Mouse (Mus musculus): Measurements from ENCODE around the gene Zan.
A peak's percentile ranks its signal among the peaks of the same experiment; 100 is the strongest.

Gene Zan

GRCm38 (mm10) chr5:137476964-137477363, at the start of gene Zan:
TSS of gene Zan (minus strand) at chr5:137477064.
- no peak for DNase-seq (ENCODE audit: low read depth in 2 of 2, low spot score in 2 of 2)

GRCm38 (mm10) chr5:137526192-137526936, 49.5 kb upstream of the Zan start:
- DNase-seq (ENCODE audit: low read depth in 2 of 2, low spot score in 2 of 2) = no peak

GRCm38 (mm10) chr5:137525511-137525910, 48.6 kb upstream of the Zan start:
- DNase-seq (ENCODE audit: low read depth in 2 of 2, low spot score in 2 of 2) = no peak

- DNase-seq (ENCODE audit: low read depth in 2 of 2, low spot score in 2 of 2) = no peak
Observed at GRCm38 (mm10) chr5:137524671-137525070, 47.8 kb upstream of the Zan start.

GRCm38 (mm10) chr5:137524251-137524515, 47.3 kb upstream of the Zan start:
- no peak for DNase-seq (ENCODE audit: low read depth in 2 of 2, low spot score in 2 of 2)

- DNase-seq (ENCODE audit: low read depth in 2 of 2, low spot score in 2 of 2) = no peak
Observed at GRCm38 (mm10) chr5:137523396-137524250, 46.8 kb upstream of the Zan start.

GRCm38 (mm10) chr5:137522711-137523110, 45.8 kb upstream of the Zan start:
- DNase-seq (ENCODE audit: low read depth in 2 of 2, low spot score in 2 of 2) = no peak

GRCm38 (mm10) chr5:137521861-137522260, 45.0 kb upstream of the Zan start:
- no peak for DNase-seq (ENCODE audit: low read depth in 2 of 2, low spot score in 2 of 2)

GRCm38 (mm10) chr5:137519691-137520550, 43.1 kb upstream of the Zan start:
- DNase-seq (ENCODE audit: low read depth in 2 of 2, low spot score in 2 of 2) = no peak

- no peak for DNase-seq (ENCODE audit: low read depth in 2 of 2, low spot score in 2 of 2)
Observed at GRCm38 (mm10) chr5:137518436-137518835, 41.6 kb upstream of the Zan start, which contains the start of gene Gigyf1. TSS of gene Gigyf1 (plus strand) at chr5:137518548.

- DNase-seq (ENCODE audit: low read depth in 2 of 2, low spot score in 2 of 2) = no peak
Observed at GRCm38 (mm10) chr5:137514811-137515210, 37.9 kb upstream of the Zan start.

- DNase-seq (ENCODE audit: low read depth in 2 of 2, low spot score in 2 of 2) = no peak
Observed at GRCm38 (mm10) chr5:137513951-137514721, 37.3 kb upstream of the Zan start.

- DNase-seq (ENCODE audit: low read depth in 2 of 2, low spot score in 2 of 2) = no peak
Observed at GRCm38 (mm10) chr5:137512847-137513794, 36.3 kb upstream of the Zan start.

GRCm38 (mm10) chr5:137511706-137512105, 34.8 kb upstream of the Zan start:
- no peak for DNase-seq (ENCODE audit: low read depth in 2 of 2, low spot score in 2 of 2)

- DNase-seq (ENCODE audit: low read depth in 2 of 2, low spot score in 2 of 2) = no peak
Observed at GRCm38 (mm10) chr5:137510573-137511390, 33.9 kb upstream of the Zan start.

GRCm38 (mm10) chr5:137510014-137510501, 33.2 kb upstream of the Zan start:
- DNase-seq (ENCODE audit: low read depth in 2 of 2, low spot score in 2 of 2) = peak; percentile 51 to 71

- DNase-seq (ENCODE audit: low read depth in 2 of 2, low spot score in 2 of 2) = no peak
Observed at GRCm38 (mm10) chr5:137504041-137504440, 27.2 kb upstream of the Zan start.

- peak; percentile 65 to 75 for DNase-seq (ENCODE audit: low read depth in 2 of 2, low spot score in 2 of 2)
Observed at GRCm38 (mm10) chr5:137502667-137503110, 25.8 kb upstream of the Zan start.

Measured in CD8-positive naive resting alpha-beta T cell, adult 2 months (primary cell).